In the genomic region with DNA sequence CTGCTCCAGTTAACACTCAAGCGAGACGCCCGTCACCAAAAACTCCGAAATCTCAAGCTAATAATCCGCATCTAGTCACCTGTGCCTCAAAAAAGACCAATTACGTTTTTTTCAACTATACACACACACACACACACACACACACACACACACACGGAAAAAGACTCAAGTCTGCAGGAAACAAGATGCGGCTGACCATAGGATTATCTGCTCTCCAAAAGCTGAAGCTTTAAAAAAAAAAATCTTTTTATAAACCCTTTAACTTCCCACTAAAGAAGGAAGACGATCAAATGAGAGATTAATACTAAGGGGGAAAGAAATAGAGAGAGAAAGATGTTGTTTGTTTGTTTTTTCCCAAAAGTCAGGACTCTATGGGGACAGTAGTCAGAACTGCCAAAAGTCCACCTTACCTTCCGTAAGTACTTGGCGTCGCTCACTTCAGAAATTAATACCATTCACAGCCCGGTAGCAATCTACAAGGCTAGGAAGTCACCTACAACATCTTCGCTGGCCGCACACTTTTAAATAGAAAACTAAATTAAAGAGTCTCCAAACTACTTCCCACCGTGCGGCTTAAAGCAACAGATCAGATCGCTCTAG, we compare ENCODE assay signal across 9 mouse cellular contexts. TPM values are rescaled to one million over a fixed set of nuclear protein-coding genes. Genes with fewer than 3 reads are reported as not detected.
A peak's percentile ranks its signal among the peaks of the same experiment; 100 is the strongest.
DNase-seq lines count a peak whose midpoint lies in the region; ATAC-seq lines count a peak whose summit lies in the region.
"Had no signal": no experiment of that assay in that cellular context is flagged by ENCODE, and none has a peak within 500 bp of the region (broad histone marks: within the 10 kb centered on the region; RNA-seq: fewer than 3 reads in every experiment).

No protein-coding gene starts in this region.

- H3K4me1 ChIP-seq in heart, embryonic 11.5 days (ENCODE audit: control insufficient read depth, insufficient read depth, low read length), result no peaks in the 10 kb centered on the region; the same call in 1 of the 2 replicates
- peaks cover 4% of the 10 kb centered on the region; the same call in 1 of the 2 replicates for H3K4me1 ChIP-seq in forebrain, embryonic 11.5 days (replicated peaks; ENCODE audit: control insufficient read depth, insufficient read depth, low read length)
- H3K4me1 ChIP-seq in liver, embryonic 13.5 days (replicated peaks), result 0 out of 2 replicates have a peak, but pooled peaks cover 5% of the 10 kb centered on the region

- peaks cover 4% of the 10 kb centered on the region; the same call in 1 of the 2 replicates for H3K27me3 ChIP-seq in heart, embryonic 11.5 days (ENCODE audit: control insufficient read depth, insufficient read depth, low read length)
- peaks cover 15% of the 10 kb centered on the region; the same call in 1 of the 2 replicates for H3K27me3 ChIP-seq in forebrain, embryonic 11.5 days (ENCODE audit: control insufficient read depth, insufficient read depth, low read length)
- H3K27me3 ChIP-seq in liver, embryonic 13.5 days, result peaks cover 56% of the 10 kb centered on the region

- H3K36me3 ChIP-seq in heart, embryonic 11.5 days (ENCODE audit: control insufficient read depth, insufficient read depth, low read length), result no peaks in the 10 kb centered on the region
- no peaks in the 10 kb centered on the region for H3K36me3 ChIP-seq in forebrain, embryonic 11.5 days (ENCODE audit: control insufficient read depth, insufficient read depth, low read length)
- H3K36me3 ChIP-seq in liver, embryonic 13.5 days, result no peaks in the 10 kb centered on the region
- H3K36me3 ChIP-seq: G1E had no signal

- no peak overlapping the region for H3K27ac ChIP-seq in heart, embryonic 11.5 days (ENCODE audit: low read depth, low read length)
- H3K27ac ChIP-seq in forebrain, embryonic 11.5 days (ENCODE audit: low read depth, low read length), result no peak overlapping the region; the same call in 1 of the 2 replicates
- H3K27ac ChIP-seq in liver, embryonic 13.5 days, result peak overlapping the region; percentile 77; the same call in 1 of the 2 replicates

- H3K4me2 ChIP-seq in heart, embryonic 11.5 days, result peak overlapping the region; percentile 85
- peak overlapping the region; percentile 78 for H3K4me2 ChIP-seq in forebrain, embryonic 11.5 days (ENCODE audit: low read depth, low read length, severe bottlenecking)
- H3K4me2 ChIP-seq in liver, embryonic 13.5 days, result peak overlapping the region; percentile 57

- peak overlapping the region; percentile 50 for H3K4me3 ChIP-seq in heart, embryonic 11.5 days (ENCODE audit: low read depth, low read length)
- H3K4me3 ChIP-seq in forebrain, embryonic 11.5 days (ENCODE audit: low read depth, low read length), result peak overlapping the region; percentile 39
- peak overlapping the region; percentile 54 for H3K4me3 ChIP-seq in liver, embryonic 13.5 days (replicated peaks)

- ATAC-seq in heart, embryonic 11.5 days (replicated peaks; ENCODE audit: insufficient number of reproducible peaks, low FRiP score, low TSS enrichment), result no peak
- no peak for ATAC-seq in forebrain, embryonic 11.5 days (replicated peaks; ENCODE audit: low FRiP score)
- no peak for ATAC-seq in liver, embryonic 13.5 days (ENCODE audit: low read depth)

- H3K9ac ChIP-seq in heart, embryonic 11.5 days (ENCODE audit: low read depth, low read length), result peak overlapping the region; percentile 67; the same call in 1 of the 2 replicates
- peak overlapping the region; percentile 52 for H3K9ac ChIP-seq in forebrain, embryonic 11.5 days (ENCODE audit: low read length)
- H3K9ac ChIP-seq in liver, embryonic 13.5 days, result peak overlapping the region; percentile 59

- 2% methylated on average over 18 of the region's 18 CpGs for WGBS in heart, embryonic 11.5 days (ENCODE audit: insufficient replicate concordance)
- WGBS in forebrain, embryonic 11.5 days, result under 1% methylated on average over 18 of the region's 18 CpGs
- under 1% methylated on average over 18 of the region's 18 CpGs for WGBS in liver, embryonic 13.5 days (ENCODE audit: insufficient replicate concordance)

- H3K9me3 ChIP-seq in heart, embryonic 11.5 days (replicated peaks; ENCODE audit: control insufficient read depth, low read length), result no peaks in the 10 kb centered on the region
- H3K9me3 ChIP-seq in forebrain, embryonic 11.5 days (ENCODE audit: control insufficient read depth, low read length), result no peaks in the 10 kb centered on the region
- no peaks in the 10 kb centered on the region for H3K9me3 ChIP-seq in liver, embryonic 13.5 days (replicated peaks)

- no peak for DNase-seq in heart, adult 11 months
- DNase-seq in CD4-positive helper T cell, adult 2 months (ENCODE audit: low read depth, low spot score), result peak; percentile 33
- DNase-seq in forebrain, embryonic 11.5 days (ENCODE audit: low spot score), result no peak
- no peak for DNase-seq in liver, embryonic 13.5 days
- no peak for DNase-seq in right cerebral cortex, postnatal 10 days (ENCODE audit: low spot score in 2 of 2)
- no peak for DNase-seq in frontal cortex, postnatal 36 days (ENCODE audit: low spot score in 2 of 2)
- DNase-seq in ovary, adult 18-20 months (ENCODE audit: low spot score), result no peak

RNA-seq across cellular contexts. Expression of gene Rbm47, which starts 22.7 kb away (rescaled TPM):
- polyA plus RNA-seq in heart, embryonic 11.5 days (2014; fragmentation: Nextera tagmentation; extraction: Ambion mirVana), result 1.1 and 1.8 TPM in 2 replicates
- polyA plus RNA-seq in forebrain, embryonic 11.5 days (2014; fragmentation: Nextera tagmentation; extraction: Ambion mirVana), result 5.9 and 6.1 TPM in 2 replicates
- polyA plus RNA-seq in liver, embryonic 13.5 days (2015; fragmentation: Nextera tagmentation; extraction: Ambion mirVana), result 8.1 and 12.0 TPM in 2 replicates
- polyA plus RNA-seq: G1E had no signal
